In the genomic region with DNA sequence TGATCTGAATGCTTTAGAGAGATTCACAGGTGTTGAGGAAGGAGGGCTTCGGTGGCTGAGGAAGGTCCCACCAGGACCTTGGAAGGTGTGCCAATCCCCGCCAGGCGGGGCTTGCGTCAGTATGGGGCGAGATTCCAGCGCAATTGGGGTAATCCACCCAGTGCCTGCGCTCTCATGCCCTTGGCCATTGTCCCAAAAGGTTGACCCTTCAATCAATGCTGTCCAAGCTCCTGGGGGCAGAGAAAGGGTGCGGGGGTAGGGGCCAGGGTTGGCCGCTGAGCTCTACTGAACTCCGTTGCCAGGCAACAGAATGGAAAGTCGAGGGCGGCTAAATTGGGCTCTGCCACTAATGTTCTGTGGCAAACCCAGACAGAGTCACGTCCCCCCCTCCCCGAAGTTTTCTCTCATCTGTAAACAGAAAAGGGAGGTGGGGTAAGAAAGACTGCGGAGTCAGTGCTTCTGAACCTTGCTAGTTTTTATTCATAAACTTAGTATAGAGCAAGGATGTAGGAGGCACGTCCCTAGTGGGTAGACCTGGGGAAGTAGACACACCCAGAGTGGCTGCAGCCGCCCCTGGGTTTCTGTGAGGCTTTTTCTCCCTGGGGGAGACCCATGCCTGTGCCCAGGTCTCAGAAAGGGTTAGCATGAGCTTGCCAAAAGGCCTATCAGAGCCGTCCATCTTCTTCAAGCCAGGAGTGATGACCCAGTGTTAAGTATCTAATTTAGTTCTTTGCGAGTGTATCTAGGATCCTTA, we compare ENCODE assay signal across 8 mouse cellular contexts. TPM values are rescaled to one million over a fixed set of nuclear protein-coding genes. Genes with fewer than 3 reads are reported as not detected.
A peak's percentile ranks its signal among the peaks of the same experiment; 100 is the strongest.
DNase-seq lines count a peak whose midpoint lies in the region; ATAC-seq and TF ChIP-seq lines count a peak whose summit lies in the region.
"Had no signal": no experiment of that assay in that cellular context is flagged by ENCODE, and none has a peak within 500 bp of the region (broad histone marks: within the 10 kb centered on the region; RNA-seq: fewer than 3 reads in every experiment).

No protein-coding gene starts in this region.

- H3K4me1 ChIP-seq in E14TG2a.4 (replicated peaks; ENCODE audit: low read depth, low read length): peaks cover 30% of the 10 kb centered on the region
- peaks cover 0 to 5% of the 10 kb centered on the region in 2 experiments; a peak in 1 of 4 replicates for H3K4me1 ChIP-seq in ES-E14 (ENCODE audit: control insufficient read depth in 2 of 2, insufficient read depth in 2 of 2, low read length in 2 of 2, poor library complexity in 1 of 2)
- peaks cover 18% of the 10 kb centered on the region for H3K4me1 ChIP-seq in midbrain, embryonic 14.5 days (ENCODE audit: control insufficient read depth, insufficient read depth, low read length)

- H3K9me3 ChIP-seq in E14TG2a.4 (ENCODE audit: low read length) (no peaks in the 10 kb centered on the region), ES-E14 (ENCODE audit: control insufficient read depth, insufficient read depth, low read depth, low read length) (no peaks in the 10 kb centered on the region)
- no peaks in the 10 kb centered on the region for H3K9me3 ChIP-seq in midbrain, embryonic 14.5 days (ENCODE audit: control insufficient read depth, low read length)

- TF ChIP-seq CTCF in E14TG2a.4 (conservative IDR thresholded peaks at IDR 0.05; ENCODE audit: low read length): no peak

- WGBS in midbrain, embryonic 14.5 days: 3% methylated on average over 19 of the region's 19 CpGs

- no peak for ATAC-seq in midbrain, embryonic 14.5 days (ENCODE audit: low FRiP score, low TSS enrichment)

- no peaks in the 10 kb centered on the region for H3K36me3 ChIP-seq in E14TG2a.4 (ENCODE audit: insufficient read depth, low read length)
- no peaks in the 10 kb centered on the region for H3K36me3 ChIP-seq in ES-E14 (ENCODE audit: control insufficient read depth, insufficient read depth, low read length, poor library complexity, severe bottlenecking)
- no peaks in the 10 kb centered on the region for H3K36me3 ChIP-seq in midbrain, embryonic 14.5 days (ENCODE audit: control insufficient read depth, insufficient read depth, low read length)

- peak overlapping the region; percentile 82 for H3K4me2 ChIP-seq in midbrain, embryonic 14.5 days (ENCODE audit: low read length)

- no peak for DNase-seq in ES-E14 (ENCODE audit: low read depth, low spot score)
- DNase-seq in heart, adult 18-20 months: peak; percentile 25 to 56
- DNase-seq in kidney, adult 8-10 months: peak; percentile 77 to 83
- DNase-seq in midbrain, embryonic 14.5 days: peak; percentile 58
- DNase-seq in urinary bladder, postnatal 25 days (ENCODE audit: low spot score): no peak
- DNase-seq in urinary bladder, postnatal 14 days (ENCODE audit: low spot score): no peak

- H3K27ac ChIP-seq in ES-E14 (ENCODE audit: insufficient read depth, low read depth, low read length, poor library complexity, severe bottlenecking): no peak overlapping the region
- no peak overlapping the region for H3K27ac ChIP-seq in midbrain, embryonic 14.5 days (replicated peaks; ENCODE audit: low read depth, low read length)

- in situ Hi-C loops in ES-E14 (cut with MboI; ENCODE audit: low sequenced_read_pairs in 2 of 2, unreplicated experiment in 2 of 2): no loop called here

- H3K27me3 ChIP-seq in E14TG2a.4 (ENCODE audit: insufficient read depth, low read length): peaks cover 63% of the 10 kb centered on the region
- peaks cover 50% of the 10 kb centered on the region for H3K27me3 ChIP-seq in midbrain, embryonic 14.5 days (ENCODE audit: control insufficient read depth, insufficient read depth, low read length)

- H3K9ac ChIP-seq in ES-E14 (ENCODE audit: insufficient read depth, low read depth, low read length, poor library complexity, severe bottlenecking): no peak overlapping the region
- H3K9ac ChIP-seq in midbrain, embryonic 14.5 days (replicated peaks; ENCODE audit: low read length): no peak overlapping the region

- H3K4me3 ChIP-seq in E14TG2a.4 (replicated peaks; ENCODE audit: low read length) (peak overlapping the region; percentile 81), ES-E14 (ENCODE audit: insufficient read depth in 1 of 2, low read depth in 1 of 2, low read length in 2 of 2, poor library complexity in 1 of 2, severe bottlenecking in 1 of 2) (peak overlapping the region; percentile 51 to 60)
- H3K4me3 ChIP-seq in midbrain, embryonic 14.5 days (replicated peaks; ENCODE audit: low read depth, low read length): peak overlapping the region; percentile 44
- H3K4me3 ChIP-seq: myocyte had no signal

TF ChIP-seq in ES-E14, 5 proteins besides CTCF, POLR2A, EP300 and RAD21:
- TF ChIP-seq ZNF384 (IDR thresholded peaks at IDR 0.05; ENCODE audit: low read depth, low read length): no peak
- TF ChIP-seq HCFC1 (IDR thresholded peaks at IDR 0.05; ENCODE audit: borderline replicate concordance, insufficient read depth, low read length): no peak
- TF ChIP-seq MAFK (IDR thresholded peaks at IDR 0.05; ENCODE audit: insufficient read depth, low read depth, low read length): no peak
- no peak for TF ChIP-seq CHD2 (IDR thresholded peaks at IDR 0.05; ENCODE audit: low read depth, low read length)
- no peak for TF ChIP-seq ZC3H11A (IDR thresholded peaks at IDR 0.05; ENCODE audit: borderline replicate concordance, low read depth, low read length)

RNA-seq across cellular contexts. Expression of a gene that starts 2.3 kb away (rescaled TPM):
- total RNA-seq in ES-E14 (2012; rRNA removed): 1.8 and 2.1 TPM in 2 replicates
- total RNA-seq in heart, adult 18-20 months (2021): 10 to 100 TPM; 19.7 to 23.4 TPM
- polyA plus RNA-seq in midbrain, embryonic 14.5 days (2014; fragmentation: Nextera tagmentation; extraction: Ambion mirVana): 0.86 and 4.2 TPM in 2 replicates

Comparison
In these comparisons a context has a peak if more than half of its experiments do, and no peak if none do; other contexts are left out.
1. DNase-seq: peak in heart, adult 18-20 months (2 of 2), kidney, adult 8-10 months (2 of 2) and midbrain, embryonic 14.5 days (single experiment); none in ES-E14 (single experiment), urinary bladder, postnatal 25 days (single experiment) and urinary bladder, postnatal 14 days (single experiment).
2. Peak in every context shown above with its lines, with median percentiles within 50 percentile points of each other: H3K4me3 ChIP-seq.